Mouse (Mus musculus) R1 (cell line): ENCODE measurements around the gene Cln6.

Experiments
- DNase-seq: peaks from one replicate; pipeline ENCODE4 v3.0.0-alpha.2; 2018; ENCODE audit warnings: low read depth, low spot score

Gene Cln6

GRCm38 (mm10) chr9:62894486-62894885, 55.9 kb downstream of the Cln6 start:
- DNase-seq = no peak
